Mouse (Mus musculus): ENCODE data around the gene Slit3.

GRCm38 (mm10) chr11:35340752-35341151 is 219.7 kb downstream of the Slit3 start:
- TF ChIP-seq CTCF (IDR thresholded peaks at IDR 0.05; ENCODE audit: low read depth, low read length) (no peak), POLR2A (IDR thresholded peaks at IDR 0.05; ENCODE audit: extremely low read depth, insufficient read depth, low read length) (no peak)
